Mouse (Mus musculus): ENCODE data around the gene Tbc1d22a. TPM values are rescaled to one million over a fixed set of nuclear protein-coding genes. Genes with fewer than 3 reads are reported as not detected.

Gene Tbc1d22a
- total RNA-seq, 2 experiments from 2014 or later, result 19.0 to 23.1 TPM

DNA sequence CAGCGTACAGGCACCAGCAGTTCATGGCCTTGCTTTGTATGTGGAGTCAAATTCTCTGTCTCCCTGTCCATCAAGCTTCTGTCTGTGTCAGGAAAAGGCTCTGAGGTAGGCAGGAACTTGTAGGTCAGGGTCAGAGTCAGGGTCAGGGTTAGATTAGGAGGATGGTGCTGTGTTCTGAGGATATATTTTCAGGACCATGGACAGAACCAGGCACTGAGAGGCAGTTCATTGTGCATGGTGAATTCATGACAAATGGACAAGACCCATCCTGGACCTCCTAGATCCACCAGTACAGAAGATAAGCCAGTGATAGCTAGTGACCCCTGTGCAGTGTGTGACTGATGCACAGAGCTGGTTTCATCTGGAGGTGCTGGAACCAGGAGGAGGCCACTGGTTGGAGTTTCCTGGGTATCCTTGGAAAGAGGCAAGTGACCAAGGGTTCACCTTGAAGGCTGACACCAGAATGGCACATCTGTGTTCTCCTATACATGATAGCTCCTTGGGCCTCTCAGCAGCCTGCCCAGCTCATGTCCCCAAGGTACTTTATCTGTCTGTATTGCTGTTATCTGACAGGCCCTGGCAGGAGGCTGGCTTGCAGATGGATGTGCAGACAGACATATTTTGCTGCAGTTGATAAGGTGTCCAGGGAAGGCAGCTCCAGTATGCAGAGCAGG is 330.0 kb downstream of the Tbc1d22a start:
- peak; percentile 5 to 15 for DNase-seq
- intact Hi-C loops (cut with DNase I), result no loop called here

Other genes starting within 250 kb of the Tbc1d22a start
- 10 to 100 TPM; 15.1 to 17.1 TPM for gene Celsr1, start 180.7 kb upstream of the Tbc1d22a start, total RNA-seq (2021)
- 10 to 100 TPM; 37.2 to 42.1 TPM for gene Gramd4, start 156.8 kb upstream of the Tbc1d22a start, total RNA-seq (2021)
- 10 to 100 TPM; 40.4 to 45.9 TPM for gene Cerk, start 28.3 kb upstream of the Tbc1d22a start, total RNA-seq (2021)

Measured in heart, postnatal 10 days (tissue).